Mouse (Mus musculus): Measurements from ENCODE around the gene Krt86. TPM values are rescaled to one million over a fixed set of nuclear protein-coding genes. Genes with fewer than 3 reads are reported as not detected.

Gene Krt86
- polyA plus RNA-seq, 1 experiment from 2014 or later = 0.10 TPM

- peaks cover 10% of the 10 kb centered on the region for H3K4me1 ChIP-seq (ENCODE audit: control insufficient read depth, insufficient read depth, low read depth, low read length)
- no peak overlapping the region for H3K4me2 ChIP-seq (ENCODE audit: low read length)
- H3K27ac ChIP-seq (ENCODE audit: low read depth, low read length) = no peak overlapping the region
- WGBS = 72% methylated on average over 1 of the region's 1 CpGs
- no peaks in the 10 kb centered on the region for H3K9me3 ChIP-seq (ENCODE audit: control insufficient read depth, low read length)
- no peak overlapping the region for H3K4me3 ChIP-seq (ENCODE audit: low read length)
- no peaks in the 10 kb centered on the region for H3K36me3 ChIP-seq (ENCODE audit: control insufficient read depth, insufficient read depth, low read length)
- ATAC-seq = no peak
- H3K27me3 ChIP-seq (replicated peaks; ENCODE audit: control insufficient read depth, insufficient read depth, low read length) = no peaks in the 10 kb centered on the region
- H3K9ac ChIP-seq (ENCODE audit: low read depth, low read length) = no peak overlapping the region
These were observed 10.4 kb downstream of the Krt86 start for GRCm38 (mm10) chr15:101483646-101484045.

DNA sequence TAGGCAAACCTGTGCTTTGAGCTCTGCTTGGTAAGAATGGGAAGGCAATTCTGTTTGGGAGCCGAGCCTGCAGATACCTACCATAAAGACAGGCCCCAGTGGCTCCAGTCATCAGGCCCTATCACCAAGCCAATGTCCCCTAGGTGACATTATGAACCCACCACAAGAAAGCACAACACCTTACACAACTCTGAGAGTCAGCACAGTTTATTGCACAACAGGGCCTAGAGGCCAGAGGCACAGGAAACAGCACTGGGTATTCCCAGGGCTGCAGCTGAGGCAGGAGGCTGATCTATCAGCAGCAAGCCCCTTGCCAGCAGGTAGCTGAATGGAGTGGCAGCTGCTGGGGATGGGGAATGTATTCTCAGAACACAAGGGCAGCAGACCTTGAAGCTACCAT is 11.7 kb downstream of the Krt86 start:
- ATAC-seq = no peak
- Histone ChIP-seq H3K36me3 (ENCODE audit: control insufficient read depth, insufficient read depth, low read length) (no peaks in the 10 kb centered on the region), H3K27ac (ENCODE audit: low read depth, low read length) (no peak overlapping the region), H3K4me3 (ENCODE audit: low read length) (no peak overlapping the region), H3K9me3 (ENCODE audit: control insufficient read depth, low read length) (no peaks in the 10 kb centered on the region), H3K4me1 (ENCODE audit: control insufficient read depth, insufficient read depth, low read depth, low read length) (no peaks in the 10 kb centered on the region; the same call in 1 of the 2 replicates), H3K9ac (ENCODE audit: low read depth, low read length) (no peak overlapping the region), H3K27me3 (replicated peaks; ENCODE audit: control insufficient read depth, insufficient read depth, low read length) (no peaks in the 10 kb centered on the region), H3K4me2 (ENCODE audit: low read length) (no peak overlapping the region)
- 67% methylated on average over 1 of the region's 1 CpGs for WGBS

GRCm38 (mm10) chr15:101485911-101486635 is 12.8 kb downstream of the Krt86 start:
- no peak for ATAC-seq
- Histone ChIP-seq H3K4me2 (ENCODE audit: low read length) (no peak overlapping the region), H3K9ac (ENCODE audit: low read depth, low read length) (no peak overlapping the region), H3K27ac (ENCODE audit: low read depth, low read length) (no peak overlapping the region), H3K36me3 (ENCODE audit: control insufficient read depth, insufficient read depth, low read length) (no peaks in the 10 kb centered on the region), H3K9me3 (ENCODE audit: control insufficient read depth, low read length) (no peaks in the 10 kb centered on the region), H3K4me1 (ENCODE audit: control insufficient read depth, insufficient read depth, low read depth, low read length) (no peaks in the 10 kb centered on the region; the same call in 1 of the 2 replicates), H3K27me3 (replicated peaks; ENCODE audit: control insufficient read depth, insufficient read depth, low read length) (no peaks in the 10 kb centered on the region), H3K4me3 (ENCODE audit: low read length) (no peak overlapping the region)
- WGBS = 76% methylated on average over 11 of the region's 11 CpGs

GRCm38 (mm10) chr15:101491431-101491830 is 18.2 kb downstream of the Krt86 start, which contains the start of gene Krt83:
Gene Krt83, minus strand, starts transcription at chr15:101491512.
- H3K4me3 ChIP-seq (ENCODE audit: low read length) = no peak within 1 kb of the TSS
- no peaks in the 10 kb centered on the region for H3K4me1 ChIP-seq (ENCODE audit: control insufficient read depth, insufficient read depth, low read depth, low read length)
- ATAC-seq = no peak
- H3K9me3 ChIP-seq (ENCODE audit: control insufficient read depth, low read length) = no peaks in the 10 kb centered on the region
- no peak within 1 kb of the TSS for H3K27ac ChIP-seq (ENCODE audit: low read depth, low read length)
- H3K4me2 ChIP-seq (ENCODE audit: low read length) = no peak within 1 kb of the TSS
- no peaks in the 10 kb centered on the region for H3K36me3 ChIP-seq (ENCODE audit: control insufficient read depth, insufficient read depth, low read length)
- no peak within 1 kb of the TSS for H3K9ac ChIP-seq (ENCODE audit: low read depth, low read length)
- WGBS = 60% methylated on average over 6 of the region's 6 CpGs
- H3K27me3 ChIP-seq (replicated peaks; ENCODE audit: control insufficient read depth, insufficient read depth, low read length) = no peaks in the 10 kb centered on the region

- H3K9ac ChIP-seq (ENCODE audit: low read depth, low read length) = no peak overlapping the region
- no peaks in the 10 kb centered on the region for H3K4me1 ChIP-seq (ENCODE audit: control insufficient read depth, insufficient read depth, low read depth, low read length)
- ATAC-seq = no peak
- no peaks in the 10 kb centered on the region for H3K36me3 ChIP-seq (ENCODE audit: control insufficient read depth, insufficient read depth, low read length)
- H3K27me3 ChIP-seq (replicated peaks; ENCODE audit: control insufficient read depth, insufficient read depth, low read length) = no peaks in the 10 kb centered on the region
- no peak overlapping the region for H3K4me2 ChIP-seq (ENCODE audit: low read length)
- no peaks in the 10 kb centered on the region for H3K9me3 ChIP-seq (ENCODE audit: control insufficient read depth, low read length)
- 72% methylated on average over 8 of the region's 8 CpGs for WGBS
- H3K4me3 ChIP-seq (ENCODE audit: low read length) = no peak overlapping the region
- no peak overlapping the region for H3K27ac ChIP-seq (ENCODE audit: low read depth, low read length)
These were observed 19.4 kb downstream of the Krt86 start for GRCm38 (mm10) chr15:101492718-101493117.

DNA sequence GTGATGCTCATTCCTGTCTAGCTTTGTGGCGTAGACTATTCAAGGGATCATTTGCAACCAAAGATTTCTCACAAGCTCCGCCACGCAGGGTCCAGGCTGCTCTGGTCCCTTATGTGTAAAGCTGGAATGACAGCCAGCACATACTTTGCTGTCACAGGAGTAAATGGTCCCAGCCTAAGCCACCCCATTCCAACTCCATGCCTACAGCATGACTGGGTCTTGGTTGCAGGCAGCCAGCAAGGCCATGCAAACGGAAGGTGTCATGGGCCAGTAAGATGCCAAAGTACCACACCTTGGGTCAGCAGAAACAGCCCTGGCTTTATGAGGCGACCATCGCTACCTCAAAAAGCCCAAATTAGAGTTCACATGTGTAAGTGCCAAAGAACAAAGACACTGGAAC is 20.4 kb downstream of the Krt86 start:
- Histone ChIP-seq H3K4me2 (ENCODE audit: low read length) (no peak overlapping the region), H3K4me3 (ENCODE audit: low read length) (no peak overlapping the region), H3K27ac (ENCODE audit: low read depth, low read length) (no peak overlapping the region), H3K4me1 (ENCODE audit: control insufficient read depth, insufficient read depth, low read depth, low read length) (no peaks in the 10 kb centered on the region), H3K9ac (ENCODE audit: low read depth, low read length) (no peak overlapping the region), H3K9me3 (ENCODE audit: control insufficient read depth, low read length) (no peaks in the 10 kb centered on the region), H3K27me3 (replicated peaks; ENCODE audit: control insufficient read depth, insufficient read depth, low read length) (no peaks in the 10 kb centered on the region), H3K36me3 (ENCODE audit: control insufficient read depth, insufficient read depth, low read length) (no peaks in the 10 kb centered on the region)
- 97% methylated on average over 6 of the region's 6 CpGs for WGBS
- no peak for ATAC-seq

- no peak overlapping the region for H3K9ac ChIP-seq (ENCODE audit: low read depth, low read length)
- H3K4me1 ChIP-seq (ENCODE audit: control insufficient read depth, insufficient read depth, low read depth, low read length) = no peaks in the 10 kb centered on the region
- no peaks in the 10 kb centered on the region for H3K27me3 ChIP-seq (replicated peaks; ENCODE audit: control insufficient read depth, insufficient read depth, low read length)
- WGBS = 50% methylated on average over 1 of the region's 1 CpGs
- no peaks in the 10 kb centered on the region for H3K9me3 ChIP-seq (ENCODE audit: control insufficient read depth, low read length)
- no peak overlapping the region for H3K4me2 ChIP-seq (ENCODE audit: low read length)
- no peak overlapping the region for H3K4me3 ChIP-seq (ENCODE audit: low read length)
- ATAC-seq = no peak
- H3K27ac ChIP-seq (ENCODE audit: low read depth, low read length) = no peak overlapping the region
- H3K36me3 ChIP-seq (ENCODE audit: control insufficient read depth, insufficient read depth, low read length) = no peaks in the 10 kb centered on the region
These were observed 20.9 kb downstream of the Krt86 start for GRCm38 (mm10) chr15:101494203-101494602.

DNA sequence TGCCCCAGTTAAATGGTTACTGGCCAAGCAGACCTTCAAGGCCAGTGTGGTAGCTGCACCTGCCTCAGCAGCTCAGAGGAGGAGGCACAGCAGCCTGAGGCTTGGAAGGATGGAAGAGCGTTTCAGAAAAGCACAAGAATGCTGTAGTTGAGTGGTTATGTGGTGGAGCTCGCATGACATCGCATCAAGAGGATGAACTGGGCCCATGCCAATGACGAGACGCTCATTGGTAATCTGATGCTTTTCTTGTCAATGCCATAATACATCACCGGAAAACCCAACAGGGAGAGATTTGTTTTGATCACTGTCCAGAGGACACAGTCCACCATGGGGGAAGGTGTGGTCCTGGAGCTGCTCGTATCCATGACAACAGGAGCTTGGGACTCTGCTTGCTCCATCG is 22.0 kb downstream of the Krt86 start:
- Histone ChIP-seq H3K4me1 (ENCODE audit: control insufficient read depth, insufficient read depth, low read depth, low read length) (no peaks in the 10 kb centered on the region), H3K9ac (ENCODE audit: low read depth, low read length) (no peak overlapping the region), H3K9me3 (ENCODE audit: control insufficient read depth, low read length) (no peaks in the 10 kb centered on the region), H3K27me3 (replicated peaks; ENCODE audit: control insufficient read depth, insufficient read depth, low read length) (no peaks in the 10 kb centered on the region), H3K36me3 (ENCODE audit: control insufficient read depth, insufficient read depth, low read length) (no peaks in the 10 kb centered on the region), H3K4me2 (ENCODE audit: low read length) (no peak overlapping the region), H3K4me3 (ENCODE audit: low read length) (no peak overlapping the region), H3K27ac (ENCODE audit: low read depth, low read length) (no peak overlapping the region)
- ATAC-seq = no peak
- WGBS = 84% methylated on average over 8 of the region's 8 CpGs

GRCm38 (mm10) chr15:101497181-101497580 is 23.9 kb downstream of the Krt86 start:
- Histone ChIP-seq H3K27ac (ENCODE audit: low read depth, low read length) (no peak overlapping the region), H3K36me3 (ENCODE audit: control insufficient read depth, insufficient read depth, low read length) (no peaks in the 10 kb centered on the region), H3K9me3 (ENCODE audit: control insufficient read depth, low read length) (no peaks in the 10 kb centered on the region), H3K9ac (ENCODE audit: low read depth, low read length) (no peak overlapping the region), H3K4me1 (ENCODE audit: control insufficient read depth, insufficient read depth, low read depth, low read length) (no peaks in the 10 kb centered on the region), H3K4me2 (ENCODE audit: low read length) (no peak overlapping the region), H3K27me3 (replicated peaks; ENCODE audit: control insufficient read depth, insufficient read depth, low read length) (no peaks in the 10 kb centered on the region), H3K4me3 (ENCODE audit: low read length) (no peak overlapping the region)
- WGBS = 83% methylated on average over 2 of the region's 2 CpGs
- ATAC-seq = no peak

All from hindbrain, embryonic 16.5 days (tissue).